Mouse (Mus musculus) heart, embryonic 14.5 days (tissue): Measurements from ENCODE around the gene Olfr530. TPM values are rescaled to one million over a fixed set of nuclear protein-coding genes. Genes with fewer than 3 reads are reported as not detected.

Source experiments
- ATAC-seq: fragments of 200-750 bp; cut with Nextera tagmentation; 2 replicates; pipeline ENCODE4 v1.8.0; 2017; ENCODE audit warnings: low read depth, moderate TSS enrichment; ENCODE audit not compliant: insufficient number of reproducible peaks, insufficient read depth, low FRiP score
- H3K27ac ChIP-seq, 2 experiments: fragments of 200-500 bp in 1 of 2; fragments of 300-500 bp in 1 of 2; sonication (generic) in 1 of 2; replicated peaks in 1 of 2; 2 replicates each; pipeline ENCODE4 v1.5.1; 2012 to 2014; ENCODE audit warnings: low read depth in 2 of 2, low read length in 2 of 2, control low read depth in 1 of 2, mild to moderate bottlenecking in 1 of 2, mixed read lengths in 1 of 2; ENCODE audit not compliant: control insufficient read depth in 1 of 2, insufficient read depth in 1 of 2
- H3K27me3 ChIP-seq: fragments of 300-500 bp; sonication (generic); 2 replicates; pipeline ENCODE4 v1.6.1; 2014; ENCODE audit warnings: mild to moderate bottlenecking, low read length, control low read depth; ENCODE audit not compliant: control insufficient read depth, insufficient read depth
- H3K36me3 ChIP-seq: fragments of 300-500 bp; sonication (generic); 2 replicates; pipeline ENCODE4 v1.6.1; 2014; ENCODE audit warnings: mild to moderate bottlenecking, control low read depth, low read length, mixed read lengths; ENCODE audit not compliant: control insufficient read depth, insufficient read depth
- H3K4me1 ChIP-seq, 2 experiments: fragments of 200-500 bp in 1 of 2; fragments of 300-500 bp in 1 of 2; sonication (generic) in 1 of 2; 2 replicates each; pipeline ENCODE4 v1.6.1; 2012 to 2014; ENCODE audit warnings: low read length in 2 of 2, control low read depth in 1 of 2, mixed read lengths in 1 of 2; ENCODE audit not compliant: control insufficient read depth in 2 of 2, insufficient read depth in 2 of 2
- H3K4me2 ChIP-seq: fragments of 300-500 bp; sonication (generic); 2 replicates; pipeline ENCODE4 v1.6.1; 2014; ENCODE audit warnings: mild to moderate bottlenecking, low read length
- H3K4me3 ChIP-seq, 2 experiments: fragments of 200-500 bp in 1 of 2; fragments of 300-500 bp in 1 of 2; sonication (generic) in 1 of 2; 2 replicates each; pipeline ENCODE4 v1.5.1; 2012 to 2014; ENCODE audit warnings: low read length in 2 of 2, mild to moderate bottlenecking in 2 of 2, control low read depth in 1 of 2, low read depth in 1 of 2, moderate library complexity in 1 of 2; ENCODE audit not compliant: control insufficient read depth in 1 of 2, insufficient read depth in 1 of 2
- H3K9ac ChIP-seq: fragments of 300-500 bp; sonication (generic); 2 replicates; pipeline ENCODE4 v1.6.1; 2014; ENCODE audit warnings: mild to moderate bottlenecking, low read length
- H3K9me3 ChIP-seq: fragments of 300-500 bp; sonication (generic); 2 replicates; pipeline ENCODE4 v1.6.1; 2016; ENCODE audit warnings: low read length, control low read depth; ENCODE audit not compliant: control insufficient read depth
- WGBS: fragments of 180-500 bp; shearing (Covaris S2); extraction: QIAGEN DNeasy Blood & Tissue Kit; methylation state at CpG from one replicate; pipeline ENCODE4 v1.1.7; 2014; 5-methylcytosine and 5-hydroxymethylcytosine counted together
- polyA plus RNA-seq: library from polyadenylated mRNA; unstranded; fragments of >200 nt; fragmentation: Nextera tagmentation; extraction: Ambion mirVana; gene quantifications from 2 replicates; pipeline ENCODE4 v1.2.1, GENCODE M21; 2014

The Olfr530 gene
- not detected in 2 replicates for polyA plus RNA-seq

DNA sequence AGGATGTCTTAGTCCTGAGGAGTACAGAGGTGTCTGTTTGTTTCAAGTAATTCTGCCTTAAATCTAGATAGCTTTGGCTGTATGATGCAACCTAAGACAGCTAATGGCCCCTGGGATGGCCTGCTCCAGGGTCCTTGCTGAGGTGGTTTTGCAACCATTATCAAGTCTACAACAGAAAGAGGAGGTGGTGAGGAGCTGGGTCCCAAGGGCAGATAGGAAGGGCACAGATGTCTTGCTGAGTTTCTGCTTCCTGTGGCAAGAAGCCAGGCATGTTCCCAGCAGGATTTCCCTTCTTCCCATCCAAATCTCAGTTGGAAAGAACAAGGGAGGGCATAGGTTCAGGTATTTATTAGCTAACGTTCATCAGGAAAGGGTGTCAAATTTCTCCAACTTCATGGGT is at the start of gene Olfr530:
Gene Olfr530 (minus strand): TSS at position 101 of the 400 bp plus-strand sequence.
- no peak for ATAC-seq
- Histone ChIP-seq H3K9ac (no peak within 1 kb of the TSS), H3K36me3 (no peaks in the 10 kb centered on the region), H3K4me1 (no peaks in the 10 kb centered on the region), H3K4me2 (no peak within 1 kb of the TSS), H3K4me3 (no peak within 1 kb of the TSS), H3K27me3 (no peaks in the 10 kb centered on the region), H3K27ac (no peak within 1 kb of the TSS), H3K9me3 (no peaks in the 10 kb centered on the region)
- 50% methylated on average over 1 of the region's 1 CpGs for WGBS

DNA sequence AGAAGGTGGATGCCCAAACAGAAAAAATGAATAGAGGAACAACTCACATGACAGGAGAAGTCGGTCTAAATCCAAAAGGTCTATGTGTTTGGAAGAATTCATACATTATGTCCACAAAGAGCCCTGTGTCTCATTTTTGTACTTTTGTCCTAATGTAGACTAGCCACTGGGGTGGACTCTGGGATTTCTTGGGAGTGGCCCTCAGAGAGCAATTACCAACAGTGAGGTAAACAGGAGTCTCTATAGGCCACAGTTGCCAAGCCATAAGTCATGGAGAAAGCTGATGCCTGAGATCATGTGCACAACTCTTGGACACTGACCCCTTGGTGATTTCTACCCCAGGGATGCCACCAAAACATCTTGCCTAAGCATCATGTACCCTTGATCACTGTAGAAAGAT is 45.4 kb upstream of the Olfr530 start, which contains the start of gene Olfr532:
Gene Olfr532 (minus strand): TSS at position 101 of the 400 bp plus-strand sequence.
- H3K27me3 ChIP-seq: no peaks in the 10 kb centered on the region
- H3K27ac ChIP-seq: no peak within 1 kb of the TSS
- H3K4me2 ChIP-seq: no peak within 1 kb of the TSS
- no peak for ATAC-seq
- H3K4me3 ChIP-seq: no peak within 1 kb of the TSS
- H3K36me3 ChIP-seq: no peaks in the 10 kb centered on the region
- H3K4me1 ChIP-seq: no peaks in the 10 kb centered on the region
- WGBS: 89% methylated on average over 1 of the region's 1 CpGs
- no peaks in the 10 kb centered on the region for H3K9me3 ChIP-seq
- no peak within 1 kb of the TSS for H3K9ac ChIP-seq

DNA sequence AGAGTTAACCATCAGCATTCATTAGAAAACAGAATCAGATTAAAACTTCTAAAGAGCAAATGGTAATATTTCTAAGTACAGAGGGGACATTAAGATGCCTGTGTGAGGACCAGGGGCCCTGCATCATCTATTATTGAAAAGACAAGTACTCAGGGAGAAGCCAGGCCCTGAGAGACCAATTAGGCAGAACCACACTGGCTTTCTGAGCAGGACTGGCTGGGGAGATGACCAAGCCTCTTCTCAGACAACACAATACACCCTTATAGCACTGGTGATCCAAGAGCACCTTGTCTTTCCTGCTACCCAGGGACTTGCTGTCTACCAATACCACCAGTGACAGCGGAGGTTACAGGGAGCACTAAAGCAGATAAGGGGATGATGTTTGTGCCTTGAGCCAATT is 26.7 kb upstream of the Olfr530 start, which contains the start of gene Olfr531:
Gene Olfr531 (minus strand): TSS at position 101 of the 400 bp plus-strand sequence.
- Histone ChIP-seq H3K9me3 (no peaks in the 10 kb centered on the region), H3K27ac (no peak within 1 kb of the TSS), H3K36me3 (no peaks in the 10 kb centered on the region), H3K4me1 (no peaks in the 10 kb centered on the region), H3K4me3 (no peak within 1 kb of the TSS), H3K27me3 (no peaks in the 10 kb centered on the region), H3K9ac (no peak within 1 kb of the TSS), H3K4me2 (no peak within 1 kb of the TSS)
- no peak for ATAC-seq
- 42% methylated on average over 1 of the region's 1 CpGs for WGBS

DNA sequence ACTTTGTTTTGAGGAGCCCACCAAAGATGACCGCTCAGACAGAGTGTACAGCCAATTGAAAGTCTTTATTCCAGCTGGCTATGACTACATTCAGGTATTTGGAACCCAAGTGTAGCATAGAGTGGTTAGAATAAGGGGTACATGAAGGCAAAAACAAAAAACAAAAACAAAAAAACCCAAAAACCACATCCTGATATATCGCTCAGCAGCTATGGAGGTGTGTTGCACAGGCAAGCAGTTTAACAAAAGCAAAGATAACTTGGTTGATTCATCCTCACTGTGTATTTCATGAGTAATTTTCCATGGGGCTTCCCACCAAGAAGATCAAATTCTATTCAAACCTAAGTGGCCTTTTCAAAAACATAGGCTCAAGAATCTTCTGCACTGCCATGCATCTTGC is 780 bp upstream of the Olfr530 start:
- no peak overlapping the region for H3K4me2 ChIP-seq
- no peak overlapping the region for H3K9ac ChIP-seq
- H3K27me3 ChIP-seq: no peaks in the 10 kb centered on the region
- 87% methylated on average over 2 of the region's 2 CpGs for WGBS
- no peaks in the 10 kb centered on the region for H3K9me3 ChIP-seq
- no peak for ATAC-seq
- no peak overlapping the region for H3K27ac ChIP-seq
- no peak overlapping the region for H3K4me3 ChIP-seq
- no peaks in the 10 kb centered on the region for H3K36me3 ChIP-seq
- no peaks in the 10 kb centered on the region for H3K4me1 ChIP-seq

DNA sequence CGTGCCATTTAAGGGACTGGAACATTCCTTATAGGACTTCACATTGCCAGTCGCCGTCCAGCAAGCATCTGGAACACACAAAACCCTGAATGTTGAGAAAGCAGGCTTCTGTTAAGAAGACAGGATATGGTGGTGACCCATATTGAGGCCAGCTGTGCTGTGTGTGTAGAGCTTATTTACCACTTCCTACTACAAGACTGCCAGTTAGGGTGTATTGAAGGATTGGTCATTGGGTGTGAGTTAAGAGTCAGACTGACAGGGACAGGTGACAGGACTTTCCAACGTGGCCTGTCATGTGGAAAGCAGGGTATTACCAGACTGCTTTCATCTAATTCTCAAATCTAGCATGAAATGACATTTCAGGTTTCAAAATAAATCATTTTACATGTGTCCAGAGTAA is 1.8 kb downstream of the Olfr530 start:
- Histone ChIP-seq H3K27ac (no peak overlapping the region), H3K9me3 (no peaks in the 10 kb centered on the region), H3K4me1 (no peaks in the 10 kb centered on the region), H3K4me2 (no peak overlapping the region), H3K36me3 (no peaks in the 10 kb centered on the region), H3K27me3 (no peaks in the 10 kb centered on the region), H3K4me3 (no peak overlapping the region), H3K9ac (no peak overlapping the region)
- WGBS: 65% methylated on average over 4 of the region's 4 CpGs
- ATAC-seq: no peak

DNA sequence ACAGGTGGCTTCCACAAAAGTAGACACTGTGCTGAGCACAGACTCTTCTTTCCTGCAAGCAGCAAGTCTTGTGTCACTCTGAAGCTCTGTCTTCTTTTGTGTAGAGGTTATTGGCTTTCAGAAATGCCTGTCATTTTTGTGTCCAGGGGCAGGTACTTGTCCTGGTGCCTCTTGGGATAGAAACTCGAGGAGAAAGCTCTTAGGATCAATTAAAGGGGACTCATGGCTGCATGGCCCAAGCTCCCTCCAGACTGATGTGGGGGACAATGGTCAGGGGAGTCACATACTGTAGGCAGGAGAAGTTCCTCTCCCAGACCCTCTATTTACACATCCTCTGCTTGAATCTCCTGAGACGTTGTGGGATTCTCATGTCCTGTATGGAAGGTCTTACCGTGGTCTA is 14.6 kb downstream of the Olfr530 start, which contains the start of gene Olfr60:
Gene Olfr60 (minus strand): TSS at position 101 of the 400 bp plus-strand sequence.
- H3K27ac ChIP-seq: no peak within 1 kb of the TSS
- H3K27me3 ChIP-seq: no peaks in the 10 kb centered on the region
- no peaks in the 10 kb centered on the region for H3K36me3 ChIP-seq
- H3K4me2 ChIP-seq: no peak within 1 kb of the TSS
- H3K4me1 ChIP-seq: no peaks in the 10 kb centered on the region
- no peak within 1 kb of the TSS for H3K9ac ChIP-seq
- H3K4me3 ChIP-seq: no peak within 1 kb of the TSS
- H3K9me3 ChIP-seq: no peaks in the 10 kb centered on the region
- ATAC-seq: no peak
- WGBS: 59% methylated on average over 3 of the region's 3 CpGs

DNA sequence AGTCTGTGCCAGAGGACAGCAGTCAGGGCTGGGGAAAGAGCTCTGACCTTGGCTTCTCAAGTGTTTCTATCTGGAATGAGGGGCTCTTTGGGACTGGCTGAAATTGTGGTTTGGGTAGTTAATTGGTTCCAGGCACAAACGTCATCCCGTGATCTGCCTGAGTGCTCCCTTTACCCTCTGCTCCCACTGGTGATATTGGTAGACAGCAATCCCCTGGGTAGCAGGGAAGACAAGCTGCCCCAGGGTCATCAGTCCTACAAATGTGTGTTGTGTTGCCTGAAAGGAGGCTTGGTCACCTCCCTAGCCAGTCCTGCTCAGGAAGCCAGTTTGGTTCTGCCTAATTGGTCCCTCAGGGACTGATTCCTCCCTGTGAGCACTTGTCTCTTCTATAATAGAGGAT is 42.4 kb downstream of the Olfr530 start, which contains the start of gene Olfr527:
Gene Olfr527 (plus strand): TSS at position 301 of the 400 bp plus-strand sequence.
- Histone ChIP-seq H3K36me3 (no peaks in the 10 kb centered on the region), H3K27ac (no peak within 1 kb of the TSS), H3K9ac (no peak within 1 kb of the TSS), H3K9me3 (no peaks in the 10 kb centered on the region), H3K4me1 (no peaks in the 10 kb centered on the region), H3K27me3 (no peaks in the 10 kb centered on the region), H3K4me2 (no peak within 1 kb of the TSS), H3K4me3 (no peak within 1 kb of the TSS)
- WGBS: 75% methylated on average over 2 of the region's 2 CpGs
- ATAC-seq: no peak

DNA sequence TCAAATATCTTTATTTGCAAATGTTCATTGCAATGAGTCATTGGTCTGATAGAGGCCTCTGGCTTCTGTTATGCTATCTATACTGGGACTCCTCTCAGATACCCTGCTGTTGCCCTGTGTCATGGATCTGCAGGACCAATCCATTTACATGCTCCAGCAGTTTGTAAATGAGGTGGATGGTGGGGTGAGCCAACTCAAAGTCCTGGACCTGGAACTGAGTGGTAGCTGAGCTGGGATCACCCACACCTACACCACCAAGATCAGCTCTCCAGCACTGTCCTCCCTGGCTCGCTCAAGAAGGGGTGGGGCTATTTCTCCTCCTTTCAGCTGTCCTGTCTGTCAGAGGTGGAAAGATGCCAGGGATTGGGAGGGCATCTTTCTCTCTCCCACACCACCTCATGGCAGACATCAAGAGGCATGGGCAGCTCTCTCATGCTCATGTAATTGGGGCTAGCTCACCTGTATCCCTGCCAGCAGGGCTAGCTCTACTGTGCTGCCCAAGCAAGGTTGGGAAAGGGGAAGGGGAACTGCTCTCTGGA is 46.3 kb downstream of the Olfr530 start:
- WGBS: 24% methylated on average over 1 of the region's 1 CpGs
- H3K9ac ChIP-seq: no peak overlapping the region
- no peak overlapping the region for H3K27ac ChIP-seq
- no peaks in the 10 kb centered on the region for H3K36me3 ChIP-seq
- no peak overlapping the region for H3K4me2 ChIP-seq
- H3K4me1 ChIP-seq: no peaks in the 10 kb centered on the region
- H3K4me3 ChIP-seq: no peak overlapping the region
- H3K27me3 ChIP-seq: no peaks in the 10 kb centered on the region
- no peak; the same call in 1 of the 2 replicates for ATAC-seq
- H3K9me3 ChIP-seq: no peaks in the 10 kb centered on the region
